15 mouse cellular contexts compared by ENCODE assay signal in genomic region chr14:118682339-118683034, GRCm38 (mm10). TPM values are rescaled to one million over a fixed set of nuclear protein-coding genes. Genes with fewer than 3 reads are reported as not detected.
A peak's percentile ranks its signal among the peaks of the same experiment; 100 is the strongest.
DNase-seq lines count a peak whose midpoint lies in the region; ATAC-seq lines count a peak whose summit lies in the region.
"Had no signal": no experiment of that assay in that cellular context is flagged by ENCODE, and none has a peak within 500 bp of the region (broad histone marks: within the 10 kb centered on the region; RNA-seq: fewer than 3 reads in every experiment).

No protein-coding gene starts in this region.

- no peaks in the 10 kb centered on the region for H3K9me3 ChIP-seq in midbrain, embryonic 10.5 days (replicated peaks)
- H3K9me3 ChIP-seq in midbrain, embryonic 15.5 days = no peaks in the 10 kb centered on the region
- no peaks in the 10 kb centered on the region for H3K9me3 ChIP-seq in embryonic facial prominence, embryonic 10.5 days
- H3K9me3 ChIP-seq in intestine, embryonic 16.5 days (ENCODE audit: control insufficient read depth, low read length) = no peaks in the 10 kb centered on the region; the same call in 1 of the 2 replicates
- no peaks in the 10 kb centered on the region for H3K9me3 ChIP-seq in kidney, embryonic 14.5 days (ENCODE audit: control insufficient read depth, low read length)
- H3K9me3 ChIP-seq in forebrain, embryonic 14.5 days (replicated peaks; ENCODE audit: control insufficient read depth, low read length) = no peaks in the 10 kb centered on the region
- H3K9me3 ChIP-seq: lung, embryonic 15.5 days had no signal

- peaks cover 17% of the 10 kb centered on the region; the same call in 1 of the 2 replicates for H3K4me1 ChIP-seq in midbrain, embryonic 10.5 days
- H3K4me1 ChIP-seq in midbrain, embryonic 15.5 days = no peaks in the 10 kb centered on the region
- H3K4me1 ChIP-seq in embryonic facial prominence, embryonic 10.5 days = peaks cover 27% of the 10 kb centered on the region
- no peaks in the 10 kb centered on the region for H3K4me1 ChIP-seq in intestine, embryonic 16.5 days (ENCODE audit: control insufficient read depth, insufficient read depth, low read length)
- peaks cover 13% of the 10 kb centered on the region for H3K4me1 ChIP-seq in kidney, embryonic 14.5 days (ENCODE audit: control insufficient read depth, insufficient read depth, low read length)
- H3K4me1 ChIP-seq in forebrain, embryonic 14.5 days (ENCODE audit: control insufficient read depth, insufficient read depth, low read length) = no peaks in the 10 kb centered on the region
- H3K4me1 ChIP-seq: lung, embryonic 15.5 days had no signal

- ATAC-seq in midbrain, embryonic 15.5 days (replicated peaks) = no peak
- 0 out of 2 replicates have a peak, but pooled peaks have one; percentile 31 for ATAC-seq in intestine, embryonic 16.5 days
- no peak for ATAC-seq in kidney, embryonic 14.5 days (ENCODE audit: low FRiP score, low TSS enrichment)
- no peak for ATAC-seq in forebrain, embryonic 14.5 days
- ATAC-seq: forebrain, embryonic 16.5 days; Patski had no signal

- H3K4me2 ChIP-seq in midbrain, embryonic 15.5 days = no peak overlapping the region
- no peak overlapping the region for H3K4me2 ChIP-seq in intestine, embryonic 16.5 days (ENCODE audit: low read depth, low read length)
- no peak overlapping the region for H3K4me2 ChIP-seq in kidney, embryonic 14.5 days (replicated peaks; ENCODE audit: low read depth, low read length)
- no peak overlapping the region for H3K4me2 ChIP-seq in forebrain, embryonic 14.5 days (ENCODE audit: low read length)
- H3K4me2 ChIP-seq: lung, embryonic 15.5 days had no signal

- H3K4me3 ChIP-seq in midbrain, embryonic 10.5 days = no peak overlapping the region
- H3K4me3 ChIP-seq in midbrain, embryonic 15.5 days = no peak overlapping the region
- H3K4me3 ChIP-seq in embryonic facial prominence, embryonic 10.5 days = no peak overlapping the region
- no peak overlapping the region for H3K4me3 ChIP-seq in intestine, embryonic 16.5 days (ENCODE audit: low read length)
- H3K4me3 ChIP-seq in kidney, embryonic 14.5 days (ENCODE audit: low read length) = no peak overlapping the region
- no peak overlapping the region for H3K4me3 ChIP-seq in forebrain, embryonic 14.5 days (ENCODE audit: low read depth, low read length)
- H3K4me3 ChIP-seq: lung, embryonic 15.5 days had no signal

- peak overlapping the region; percentile 24; the same call in 1 of the 2 replicates for H3K27ac ChIP-seq in midbrain, embryonic 10.5 days (replicated peaks)
- no peak overlapping the region for H3K27ac ChIP-seq in midbrain, embryonic 15.5 days
- H3K27ac ChIP-seq in embryonic facial prominence, embryonic 10.5 days (replicated peaks) = peak overlapping the region; percentile 71
- H3K27ac ChIP-seq in intestine, embryonic 16.5 days (ENCODE audit: low read length) = no peak overlapping the region
- H3K27ac ChIP-seq in kidney, embryonic 14.5 days (ENCODE audit: low read depth, low read length) = no peak overlapping the region
- no peak overlapping the region for H3K27ac ChIP-seq in forebrain, embryonic 14.5 days (ENCODE audit: low read depth, low read length)
- H3K27ac ChIP-seq: lung, embryonic 15.5 days had no signal

- 83% methylated on average over 10 of the region's 10 CpGs for WGBS in midbrain, embryonic 10.5 days
- 62% methylated on average over 10 of the region's 10 CpGs for WGBS in midbrain, embryonic 15.5 days
- WGBS in embryonic facial prominence, embryonic 10.5 days = 71% methylated on average over 10 of the region's 10 CpGs
- 77% methylated on average over 10 of the region's 10 CpGs for WGBS in intestine, embryonic 16.5 days
- WGBS in kidney, embryonic 14.5 days = 74% methylated on average over 10 of the region's 10 CpGs
- 61% methylated on average over 10 of the region's 10 CpGs for WGBS in forebrain, embryonic 14.5 days

- H3K27me3 ChIP-seq in midbrain, embryonic 10.5 days (ENCODE audit: low read depth, poor library complexity, severe bottlenecking) = no peaks in the 10 kb centered on the region
- H3K27me3 ChIP-seq in midbrain, embryonic 15.5 days (replicated peaks) = no peaks in the 10 kb centered on the region
- no peaks in the 10 kb centered on the region for H3K27me3 ChIP-seq in embryonic facial prominence, embryonic 10.5 days (replicated peaks; ENCODE audit: low read depth, poor library complexity, severe bottlenecking)
- H3K27me3 ChIP-seq in intestine, embryonic 16.5 days (replicated peaks; ENCODE audit: control insufficient read depth, insufficient read depth, low read length) = no peaks in the 10 kb centered on the region
- H3K27me3 ChIP-seq in kidney, embryonic 14.5 days (ENCODE audit: control insufficient read depth, insufficient read depth, low read length) = no peaks in the 10 kb centered on the region
- H3K27me3 ChIP-seq in forebrain, embryonic 14.5 days (replicated peaks; ENCODE audit: control insufficient read depth, insufficient read depth, low read length) = no peaks in the 10 kb centered on the region
- H3K27me3 ChIP-seq: lung, embryonic 15.5 days; Patski had no signal

- no peak overlapping the region for H3K9ac ChIP-seq in midbrain, embryonic 15.5 days
- no peak overlapping the region for H3K9ac ChIP-seq in intestine, embryonic 16.5 days (ENCODE audit: low read depth, low read length)
- H3K9ac ChIP-seq in kidney, embryonic 14.5 days (ENCODE audit: low read depth, low read length) = no peak overlapping the region
- H3K9ac ChIP-seq in forebrain, embryonic 14.5 days (ENCODE audit: low read length) = no peak overlapping the region
- H3K9ac ChIP-seq: lung, embryonic 15.5 days had no signal

- no peaks in the 10 kb centered on the region for H3K36me3 ChIP-seq in midbrain, embryonic 10.5 days
- no peaks in the 10 kb centered on the region for H3K36me3 ChIP-seq in midbrain, embryonic 15.5 days (replicated peaks)
- H3K36me3 ChIP-seq in embryonic facial prominence, embryonic 10.5 days (replicated peaks) = no peaks in the 10 kb centered on the region
- no peaks in the 10 kb centered on the region for H3K36me3 ChIP-seq in intestine, embryonic 16.5 days (ENCODE audit: control insufficient read depth, insufficient read depth, low read length)
- no peaks in the 10 kb centered on the region for H3K36me3 ChIP-seq in kidney, embryonic 14.5 days (ENCODE audit: control insufficient read depth, insufficient read depth, low read length)
- no peaks in the 10 kb centered on the region for H3K36me3 ChIP-seq in forebrain, embryonic 14.5 days (ENCODE audit: control insufficient read depth, insufficient read depth, low read length)
- H3K36me3 ChIP-seq: lung, embryonic 15.5 days had no signal

- DNase-seq in midbrain, embryonic 10.5 days (ENCODE audit: low spot score) = no peak
- DNase-seq in embryonic facial prominence, embryonic 10.5 days (ENCODE audit: low spot score) = peak; percentile 22
- peak; percentile 53 for DNase-seq in retina, embryonic 14.5 days (ENCODE audit: low spot score)
- no peak for DNase-seq in right cerebral cortex, postnatal 36 days (ENCODE audit: low spot score in 2 of 2)
- DNase-seq in forebrain, embryonic 14.5 days (ENCODE audit: low spot score) = no peak
- DNase-seq: adrenal gland, postnatal 25 days; cerebellum, adult 11 months; embryo, embryonic 11 days; heart, adult 11 months had no signal

RNA-seq across cellular contexts. Expression of gene Abcc4, which starts 23.5 kb away (rescaled TPM):
- polyA plus RNA-seq in midbrain, embryonic 10.5 days (2016; fragmentation: Nextera tagmentation; extraction: Ambion mirVana) = 4.7 and 4.8 TPM in 2 replicates
- polyA plus RNA-seq in midbrain, embryonic 15.5 days (2015; fragmentation: Nextera tagmentation; extraction: Ambion mirVana) = 1.6 and 1.8 TPM in 2 replicates
- 2.6 and 3.2 TPM in 2 replicates for polyA plus RNA-seq in embryonic facial prominence, embryonic 10.5 days (2016; fragmentation: Nextera tagmentation; extraction: Ambion mirVana)
- 1.8 and 2.0 TPM in 2 replicates for polyA plus RNA-seq in intestine, embryonic 16.5 days (2015; fragmentation: Nextera tagmentation; extraction: Ambion mirVana)
- polyA plus RNA-seq in kidney, embryonic 14.5 days (2014; fragmentation: Nextera tagmentation; extraction: Ambion mirVana) = 5.4 and 12.2 TPM in 2 replicates
- polyA plus RNA-seq in forebrain, embryonic 14.5 days (2014; fragmentation: Nextera tagmentation; extraction: Ambion mirVana) = 1.0 and 1.3 TPM in 2 replicates

Comparison
In these comparisons a context has a peak if more than half of its experiments do, and no peak if none do; other contexts are left out.
1. H3K27ac ChIP-seq: peak in midbrain, embryonic 10.5 days (single experiment) and embryonic facial prominence, embryonic 10.5 days (single experiment); none in midbrain, embryonic 15.5 days (single experiment), intestine, embryonic 16.5 days (single experiment), kidney, embryonic 14.5 days (single experiment) and forebrain, embryonic 14.5 days (single experiment).
2. DNase-seq: peak in embryonic facial prominence, embryonic 10.5 days (single experiment) and retina, embryonic 14.5 days (single experiment); none in midbrain, embryonic 10.5 days (single experiment), right cerebral cortex, postnatal 36 days (0 of 2) and forebrain, embryonic 14.5 days (single experiment).